Mouse (Mus musculus) ES-E14 (cell line): ENCODE results near the gene Sdhaf1. TPM values are rescaled to one million over a fixed set of nuclear protein-coding genes. Genes with fewer than 3 reads are reported as not detected.
A peak's percentile ranks its signal among the peaks of the same experiment; 100 is the strongest.

Experiments
- DNase-seq: peaks from one replicate; pipeline ENCODE4 v3.0.0-alpha.2; 2013; ENCODE audit warnings: low read depth, low spot score
- H3K27ac ChIP-seq: 2 replicates; pipeline ENCODE4 v1.5.1; 2012; ENCODE audit warnings: low read depth, mild to moderate bottlenecking, low read length, moderate library complexity, mixed read lengths; ENCODE audit not compliant: poor library complexity, insufficient read depth, severe bottlenecking
- H3K36me3 ChIP-seq: 2 replicates; pipeline ENCODE4 v1.6.1; 2012; ENCODE audit warnings: mild to moderate bottlenecking, low read length, moderate library complexity, mixed read lengths; ENCODE audit not compliant: control insufficient read depth, poor library complexity, insufficient read depth, severe bottlenecking
- H3K4me1 ChIP-seq, 2 experiments: fragments of 150-350 bp in 1 of 2; sonication (generic) in 1 of 2; 2 replicates each; pipeline ENCODE4 v1.6.1; 2012; ENCODE audit warnings: low read length in 2 of 2, mild to moderate bottlenecking in 1 of 2, mixed read lengths in 1 of 2; ENCODE audit not compliant: control insufficient read depth in 2 of 2, insufficient read depth in 2 of 2, poor library complexity in 1 of 2
- H3K4me3 ChIP-seq, 2 experiments: fragments of 150-350 bp in 1 of 2; sonication (generic) in 1 of 2; 2 replicates each; pipeline ENCODE4 v1.5.1; 2012; ENCODE audit warnings: low read length in 2 of 2, low read depth in 1 of 2, mild to moderate bottlenecking in 1 of 2, mixed read lengths in 1 of 2; ENCODE audit not compliant: insufficient read depth in 1 of 2, poor library complexity in 1 of 2, severe bottlenecking in 1 of 2
- H3K9ac ChIP-seq: 2 replicates; pipeline ENCODE4 v1.6.1; 2012; ENCODE audit warnings: low read depth, mild to moderate bottlenecking, low read length, mixed read lengths; ENCODE audit not compliant: poor library complexity, insufficient read depth, severe bottlenecking
- H3K9me3 ChIP-seq: fragments of 150-350 bp; sonication (generic); 2 replicates; pipeline ENCODE4 v1.6.1; 2012; ENCODE audit warnings: low read depth, mild to moderate bottlenecking, low read length; ENCODE audit not compliant: control insufficient read depth, insufficient read depth
- CHD2 ChIP-seq: IDR thresholded peaks from 2 replicates; pipeline ENCODE4 v1.6.1; 2014; ENCODE audit warnings: mild to moderate bottlenecking, low read depth, low read length, inconsistent platforms
- HCFC1 ChIP-seq: IDR thresholded peaks from 2 replicates; pipeline ENCODE4 v1.6.1; 2012; ENCODE audit warnings: low read length, inconsistent platforms, borderline replicate concordance; ENCODE audit not compliant: insufficient read depth
- MAFK ChIP-seq: IDR thresholded peaks from 2 replicates; pipeline ENCODE4 v1.6.1; 2014; ENCODE audit warnings: mild to moderate bottlenecking, low read depth, low read length, inconsistent platforms; ENCODE audit not compliant: insufficient read depth
- ZC3H11A ChIP-seq: IDR thresholded peaks from 2 replicates; pipeline ENCODE4 v1.6.1; 2012; ENCODE audit warnings: low read depth, mild to moderate bottlenecking, inconsistent platforms, low read length, borderline replicate concordance
- ZNF384 ChIP-seq: IDR thresholded peaks from 2 replicates; pipeline ENCODE4 v1.6.1; 2012; ENCODE audit warnings: low read depth, low read length, inconsistent platforms
- in situ Hi-C, 2 experiments: fragments of 600-800 bp; cut with MboI; formaldehyde crosslinking; loops; one replicate each; pipeline ENCODE4 v1.15.1; 2025; ENCODE audit warnings: low sequenced_read_pairs in 2 of 2, inconsistent platforms in 1 of 2; ENCODE audit not compliant: unreplicated experiment in 2 of 2
- total RNA-seq: library from RNA; depleted of rRNA; stranded (reverse); fragments of 300-350 nt; gene quantifications from 2 replicates; pipeline ENCODE4 v1.2.3, GENCODE M21; 2012

The Sdhaf1 gene
- total RNA-seq, 1 experiment: 6.6 TPM

DNA sequence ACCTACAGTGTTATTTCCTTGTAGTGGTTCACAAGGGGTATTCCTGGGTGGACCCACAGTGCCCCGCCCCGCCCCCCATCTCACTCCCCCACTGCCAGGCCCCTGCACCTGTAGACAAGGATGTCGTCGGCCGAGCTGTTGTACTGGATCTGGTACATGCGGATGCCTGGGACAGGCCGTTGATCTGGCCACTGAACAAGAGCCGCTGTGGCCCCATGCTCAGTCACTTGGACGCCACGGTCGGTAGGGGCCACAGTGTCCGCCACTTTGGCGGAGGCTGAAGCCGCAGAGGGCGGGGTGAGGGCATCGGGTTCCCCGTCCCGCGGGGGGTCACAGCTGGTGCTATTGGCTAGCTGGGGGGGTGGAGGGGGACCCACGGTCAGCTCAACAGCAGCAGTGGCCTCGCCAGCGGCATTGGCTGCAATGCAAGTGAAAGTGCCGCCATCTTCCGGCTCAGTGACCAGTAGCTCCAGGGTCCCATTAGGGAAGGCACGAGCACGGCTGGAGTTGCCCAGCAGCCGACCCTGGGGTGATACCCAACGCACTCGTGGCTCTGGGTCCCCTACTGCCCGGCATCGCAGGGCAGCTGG lies 35.7 kb upstream of the Sdhaf1 start:
- Histone ChIP-seq H3K36me3 (no peaks in the 10 kb centered on the region), H3K9ac (no peak overlapping the region), H3K9me3 (no peaks in the 10 kb centered on the region), H3K27ac (no peak overlapping the region), H3K4me1 (peaks cover 2 to 18% of the 10 kb centered on the region in 2 experiments; a peak in 2 of 4 replicates), H3K4me3 (peak overlapping the region; percentile 42 to 45; a peak in 3 of 4 replicates)
- TF ChIP-seq CHD2 (no peak), ZNF384 (no peak), HCFC1 (no peak), ZC3H11A (no peak), MAFK (no peak)
- DNase-seq: no peak
- in situ Hi-C loops: no loop called here

DNA sequence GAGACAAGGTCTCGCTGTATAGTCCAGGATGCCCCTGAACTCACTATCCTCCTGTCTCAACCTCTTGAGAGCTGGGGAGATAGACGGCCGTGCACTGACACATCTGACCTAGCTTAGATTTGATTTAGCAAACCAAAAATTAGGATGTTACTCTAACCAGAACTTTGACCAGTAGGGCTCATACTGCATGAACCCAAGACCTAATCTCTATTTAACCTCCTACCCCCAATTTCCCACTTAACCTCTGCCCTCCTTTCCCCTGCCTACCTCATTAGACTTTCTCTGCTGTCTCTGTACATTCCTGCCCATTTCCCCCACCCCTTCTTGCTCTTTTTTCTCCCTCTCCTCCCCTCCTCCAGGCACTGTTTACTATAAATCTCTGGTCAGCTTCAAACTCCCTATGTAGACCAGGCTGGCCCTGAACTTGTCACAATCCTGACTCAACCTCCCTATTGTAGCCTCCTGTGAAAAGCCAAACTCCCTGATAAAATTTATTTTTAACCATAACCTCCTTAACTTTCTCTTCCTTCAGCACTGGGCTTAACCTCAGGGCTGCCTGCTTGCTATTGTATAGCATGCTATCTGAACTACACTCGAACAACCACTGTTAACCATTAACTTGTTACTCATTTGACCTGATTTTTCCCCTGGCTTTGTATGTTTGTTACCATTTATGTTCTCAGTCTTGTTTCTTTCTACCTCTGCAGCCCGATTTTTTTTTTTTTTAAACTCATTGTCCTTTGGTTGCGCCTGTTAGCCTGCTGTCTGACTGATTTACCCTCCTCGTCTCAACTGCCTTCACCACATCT lies 34.9 kb upstream of the Sdhaf1 start:
- Histone ChIP-seq H3K4me3 (no peak overlapping the region), H3K4me1 (peaks cover 0 to 15% of the 10 kb centered on the region in 2 experiments; a peak in 2 of 4 replicates), H3K9ac (no peak overlapping the region), H3K9me3 (no peaks in the 10 kb centered on the region), H3K27ac (no peak overlapping the region), H3K36me3 (no peaks in the 10 kb centered on the region)
- TF ChIP-seq CHD2 (no peak), MAFK (no peak), HCFC1 (no peak), ZNF384 (no peak), ZC3H11A (no peak)
- in situ Hi-C loops: no loop called here
- DNase-seq: no peak

DNA sequence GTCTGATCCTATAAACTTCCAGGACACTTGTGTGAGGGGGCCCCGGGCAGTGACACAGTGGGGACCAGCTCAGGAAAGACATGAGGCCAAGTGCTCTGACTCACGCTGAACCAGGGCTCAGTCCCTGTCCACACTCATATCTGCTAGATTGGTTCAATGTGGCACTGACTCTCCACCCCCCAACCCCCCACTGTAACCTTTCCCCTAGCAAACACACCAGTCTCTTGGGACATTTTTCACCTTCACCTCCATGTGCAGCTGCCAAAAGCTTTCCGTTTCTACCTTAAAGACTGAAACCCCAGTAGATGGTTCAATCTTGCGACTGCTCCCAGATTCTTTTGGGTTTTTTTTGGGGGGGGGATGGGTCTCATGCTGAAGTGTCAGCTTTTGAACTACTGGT lies 30.4 kb upstream of the Sdhaf1 start:
- TF ChIP-seq CHD2 (no peak), MAFK (no peak), HCFC1 (no peak), ZNF384 (no peak), ZC3H11A (no peak)
- DNase-seq: no peak
- no peak overlapping the region for H3K27ac ChIP-seq

DNA sequence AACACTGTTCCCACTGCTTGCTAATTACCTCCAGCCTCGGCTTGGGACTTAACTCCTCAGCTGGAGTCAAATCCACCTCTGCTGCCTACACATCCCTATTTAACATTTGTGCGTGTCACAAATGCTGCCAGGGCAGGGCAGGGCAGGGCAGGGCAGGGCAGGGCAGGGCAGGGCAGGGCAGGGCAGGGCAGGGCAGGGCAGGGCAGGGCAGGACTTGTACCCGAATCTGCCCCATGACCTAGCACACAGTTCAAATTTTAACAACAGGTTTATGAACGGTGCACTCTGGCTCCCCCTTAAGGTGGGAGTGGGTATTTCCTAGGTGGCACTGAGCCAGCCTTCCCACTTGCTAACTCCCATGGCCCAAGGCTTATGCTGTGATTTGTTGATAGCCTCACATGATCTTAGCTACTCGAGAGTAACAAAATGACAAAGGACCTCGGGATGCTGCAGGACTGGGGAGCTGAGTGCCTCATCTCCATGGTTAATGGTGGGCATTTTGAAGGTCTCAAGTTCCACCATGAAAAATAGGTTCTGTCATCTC lies 29.7 kb upstream of the Sdhaf1 start:
- H3K9me3 ChIP-seq: no peaks in the 10 kb centered on the region
- peaks cover 0 to 13% of the 10 kb centered on the region in 2 experiments; a peak in 2 of 4 replicates for H3K4me1 ChIP-seq
- no peak overlapping the region for H3K9ac ChIP-seq
- TF ChIP-seq MAFK (no peak), ZNF384 (no peak), CHD2 (no peak), ZC3H11A (no peak), HCFC1 (no peak)
- DNase-seq: peak; percentile 88
- in situ Hi-C loops: no loop called here
- no peak overlapping the region for H3K4me3 ChIP-seq
- no peak overlapping the region for H3K27ac ChIP-seq
- no peaks in the 10 kb centered on the region for H3K36me3 ChIP-seq

More for the DNA sequence above, 30.4 kb upstream of the Sdhaf1 start:
- no peak overlapping the region for H3K4me3 ChIP-seq
- in situ Hi-C loops: no loop called here
- H3K9ac ChIP-seq: no peak overlapping the region
- H3K36me3 ChIP-seq: no peaks in the 10 kb centered on the region
- H3K4me1 ChIP-seq: peaks cover 0 to 13% of the 10 kb centered on the region in 2 experiments; a peak in 2 of 4 replicates
- H3K9me3 ChIP-seq: no peaks in the 10 kb centered on the region
